Mouse (Mus musculus): ENCODE data around the gene Atp5g1.

GRCm38 (mm10) chr11:96070353-96070752 lies 5.1 kb downstream of the Atp5g1 start:
- TF ChIP-seq POLR2A (IDR thresholded peaks at IDR 0.05; ENCODE audit: insufficient read depth, low read depth, low read length) (no peak), CTCF (IDR thresholded peaks at IDR 0.05; ENCODE audit: insufficient read depth, low read depth, low read length) (no peak)
